Mouse (Mus musculus) neutrophil, adult 5-6 weeks (primary cell): ENCODE measurements around the gene Kcnn3. TPM values are rescaled to one million over a fixed set of nuclear protein-coding genes. Genes with fewer than 3 reads are reported as not detected.

Experiments used
- ATAC-seq: fragments of 151-379, 151-347 bp; 2 replicates; pipeline ENCODE4 v1.8.0; 2017; ENCODE audit warnings: mild to moderate bottlenecking, moderate TSS enrichment; ENCODE audit not compliant: insufficient number of reproducible peaks, poor library complexity, low FRiP score, severe bottlenecking; ENCODE audit errors: extremely low read depth
- total RNA-seq: library from RNA; stranded (forward); fragments of 200-1000 nt; gene quantifications from 2 replicates; pipeline ENCODE4 v1.2.3, GENCODE M21; 2017

Kcnn3 gene
- total RNA-seq, 1 experiment from 2014 or later = not detected

DNA sequence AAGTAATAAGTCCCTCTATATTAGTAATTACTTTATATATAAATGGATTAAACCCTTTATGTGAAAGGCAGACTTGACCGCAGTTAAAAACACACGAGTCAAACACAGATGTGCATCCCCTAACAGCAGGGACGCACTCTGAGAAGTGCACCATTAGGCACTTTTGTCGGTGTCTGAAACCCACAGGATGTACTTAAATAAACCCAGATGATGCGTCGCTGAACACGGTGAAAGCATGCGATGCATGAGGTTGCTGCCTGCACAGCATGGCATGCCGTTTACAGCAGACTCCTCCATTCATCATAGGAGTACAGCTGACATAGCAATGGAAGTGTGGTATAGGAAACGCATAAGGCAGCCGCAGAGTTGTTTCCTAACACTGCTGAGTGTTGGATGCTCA, 180.5 kb downstream of the Kcnn3 start:
- ATAC-seq = no peak

DNA sequence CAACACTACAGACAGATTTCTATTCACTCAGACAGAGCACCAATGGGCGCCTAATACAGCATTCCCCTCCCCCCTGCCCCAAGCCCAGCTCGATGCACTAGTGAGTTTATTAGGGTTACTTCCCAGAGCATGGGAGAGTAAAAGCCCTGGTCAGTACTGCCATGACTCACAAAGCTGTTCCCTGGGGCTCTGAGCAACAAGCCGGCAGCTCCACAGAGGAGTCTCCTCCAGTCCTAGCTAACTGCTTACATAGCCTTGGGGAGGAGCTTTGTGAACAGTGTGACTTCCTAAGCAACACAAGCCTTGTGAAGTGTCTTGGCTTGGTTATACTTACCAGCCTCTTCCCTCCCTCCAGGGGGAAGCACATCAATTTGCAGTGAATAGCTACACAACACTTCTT, 183.6 kb downstream of the Kcnn3 start:
- ATAC-seq = no peak

- no peak for ATAC-seq
These were observed 184.1 kb downstream of the Kcnn3 start for GRCm38 (mm10) chr3:89704064-89704463.

DNA sequence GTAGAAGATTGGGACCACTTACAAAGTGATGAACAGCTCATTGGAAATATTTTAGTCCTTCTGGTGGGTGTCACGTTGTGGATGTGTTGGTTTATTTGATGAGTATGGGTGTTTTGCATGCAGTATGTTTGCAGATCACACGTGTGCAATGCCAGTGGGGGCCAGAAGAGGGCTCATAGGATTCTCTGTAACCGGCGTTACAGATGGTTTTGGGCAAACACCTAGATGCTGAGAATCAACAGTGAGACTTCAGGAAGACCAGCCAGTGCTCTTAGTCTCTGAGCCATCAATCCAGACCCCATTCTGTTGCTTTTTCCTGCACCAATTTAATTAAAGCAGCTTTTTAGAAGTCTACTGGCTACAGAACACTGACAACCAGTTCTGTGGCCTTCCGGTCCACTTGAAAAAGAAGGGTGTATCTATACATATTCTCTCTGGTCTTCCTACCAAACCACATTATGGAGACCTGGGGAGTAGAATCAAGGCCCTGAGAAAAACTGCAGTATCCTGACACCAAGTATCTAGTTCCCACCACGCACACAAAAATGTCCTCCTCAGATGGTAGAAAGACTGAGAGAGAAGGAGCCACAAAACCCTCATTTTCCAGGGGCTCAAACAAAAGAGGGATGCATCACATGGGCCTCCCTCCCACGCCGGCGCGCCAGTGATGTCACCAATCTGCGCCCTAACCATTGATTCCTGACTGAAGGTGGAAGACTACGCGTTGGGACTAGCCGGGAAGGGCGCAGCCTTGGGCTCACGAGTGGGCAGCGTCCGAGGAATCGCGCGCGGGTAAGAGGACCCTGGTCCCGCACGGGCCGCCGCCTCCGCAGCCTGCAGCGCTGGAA, 194.6 kb downstream of the Kcnn3 start, which contains the start of gene Adar:
Gene Adar, plus strand, starts transcription at position 664 of the 848 bp plus-strand sequence.
- peak; percentile 84 for ATAC-seq

DNA sequence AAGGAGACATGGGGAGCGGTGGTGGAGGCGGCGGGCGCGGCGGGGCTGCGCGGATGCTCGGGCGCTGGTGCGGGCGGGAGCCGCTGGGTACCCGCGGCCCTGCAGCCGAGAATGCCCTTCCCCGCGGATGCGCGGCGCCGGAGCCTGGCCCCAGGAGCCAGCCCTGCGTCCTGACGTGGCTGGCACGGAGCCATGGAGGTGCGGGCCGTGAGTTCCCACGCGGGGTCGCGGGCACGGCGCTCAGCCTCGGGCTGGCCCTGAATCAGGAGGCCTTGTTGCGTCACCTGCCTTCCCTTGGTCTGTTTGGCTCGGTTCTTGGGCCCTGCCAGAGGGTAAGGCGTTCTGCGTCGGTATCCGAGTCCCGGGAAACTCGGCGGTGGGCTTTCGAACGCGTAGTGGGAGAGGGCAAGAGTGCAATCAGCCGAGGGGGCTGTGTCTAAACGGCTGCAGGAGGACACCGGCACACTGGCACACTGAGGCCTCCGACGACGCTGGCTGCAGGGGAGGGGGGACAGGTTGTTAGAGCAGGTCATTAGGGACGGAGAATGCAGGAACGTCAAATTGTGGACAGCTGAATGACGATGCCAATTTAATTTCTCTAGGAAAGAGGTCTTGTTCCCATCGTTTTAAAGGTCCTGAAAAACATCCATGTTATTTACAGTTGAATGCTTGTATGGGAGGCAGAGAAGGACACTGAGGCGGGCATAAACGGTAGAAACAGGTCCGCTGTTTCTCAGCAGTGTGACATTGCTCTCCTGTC, 195.4 kb downstream of the Kcnn3 start:
- no peak for ATAC-seq

GRCm38 (mm10) chr3:89715967-89716256, 195.9 kb downstream of the Kcnn3 start:
- no peak for ATAC-seq

- no peak for ATAC-seq
These were observed 202.1 kb downstream of the Kcnn3 start for GRCm38 (mm10) chr3:89722032-89722431.

DNA sequence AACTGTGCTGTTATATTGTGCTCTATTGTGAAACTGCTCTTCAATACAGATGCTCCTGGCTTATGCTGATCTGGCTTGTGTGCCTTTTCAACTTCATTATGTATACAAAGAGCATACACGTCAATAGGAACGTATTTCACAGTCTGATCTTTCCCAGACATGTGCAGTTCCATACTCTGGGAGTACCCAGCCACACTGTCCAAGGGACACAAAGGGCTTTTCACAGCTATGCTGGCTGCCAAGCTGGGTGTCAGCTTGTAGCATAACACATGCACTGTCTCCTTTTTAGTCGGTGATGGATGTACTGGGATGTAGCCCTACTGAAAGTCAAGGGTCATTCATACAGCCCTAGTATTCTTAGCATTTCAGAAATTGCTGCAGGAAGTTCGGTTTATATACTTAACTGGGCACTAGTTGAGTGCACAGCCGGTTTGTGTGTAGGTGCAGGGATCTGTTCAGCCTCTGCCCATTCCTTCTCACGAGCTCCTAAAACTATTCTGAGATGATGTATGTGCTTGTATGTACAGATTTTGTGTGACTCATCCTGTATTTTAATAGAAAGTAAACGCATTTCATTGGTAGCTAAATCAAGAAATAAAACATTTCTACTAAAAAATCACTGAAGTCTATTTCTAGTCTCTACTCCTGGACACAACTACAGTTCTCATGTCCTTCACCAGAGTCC, 203.6 kb downstream of the Kcnn3 start:
- ATAC-seq = no peak

Other genes starting within 250 kb of the Kcnn3 start
- 99.3 and 112 TPM in 2 replicates for gene Slc50a1, start 249.6 kb upstream of the Kcnn3 start, total RNA-seq
- 1.3 TPM in 1 of 2 replicates, not detected in the other for gene Efna1, start 239.0 kb upstream of the Kcnn3 start, total RNA-seq
- gene Efna3, start 197.2 kb upstream of the Kcnn3 start, total RNA-seq = not detected in 2 replicates
- not detected in 2 replicates for gene Efna4, start 182.1 kb upstream of the Kcnn3 start, total RNA-seq
- gene Adam15, start 170.2 kb upstream of the Kcnn3 start, total RNA-seq = 28.9 and 55.5 TPM in 2 replicates
- gene Dcst2, start 158.2 kb upstream of the Kcnn3 start, total RNA-seq = not detected in 2 replicates
- not detected in 2 replicates for gene Dcst1, start 154.9 kb upstream of the Kcnn3 start, total RNA-seq
- 90.9 and 120 TPM in 2 replicates for gene Zbtb7b, start 125.4 kb upstream of the Kcnn3 start, total RNA-seq
- 2.2 and 5.7 TPM in 2 replicates for gene Lenep, start 117.4 kb upstream of the Kcnn3 start, total RNA-seq
- gene Flad1, start 108.3 kb upstream of the Kcnn3 start, total RNA-seq = 21.1 and 25.6 TPM in 2 replicates
- gene Cks1b, start 101.8 kb upstream of the Kcnn3 start, total RNA-seq = 1.6 and 2.4 TPM in 2 replicates
- gene Shc1, start 101.7 kb upstream of the Kcnn3 start, total RNA-seq = 51.4 and 58.1 TPM in 2 replicates
- 35.8 and 41.4 TPM in 2 replicates for gene Pygo2, start 90.0 kb upstream of the Kcnn3 start, total RNA-seq
- gene Pbxip1, start 83.5 kb upstream of the Kcnn3 start, total RNA-seq = 196 TPM in 2 replicates
- 22.3 and 24.7 TPM in 2 replicates for gene Pmvk, start 65.6 kb upstream of the Kcnn3 start, total RNA-seq
- 114 and 118 TPM in 2 replicates for gene Adar, start 194.9 kb downstream of the Kcnn3 start, total RNA-seq
- gene Chrnb2, start 244.5 kb downstream of the Kcnn3 start, total RNA-seq = 2.0 and 2.1 TPM in 2 replicates